Mouse (Mus musculus) liver, embryonic 15.5 days (tissue): ENCODE measurements around the gene Slc9a3. TPM values are rescaled to one million over a fixed set of nuclear protein-coding genes. Genes with fewer than 3 reads are reported as not detected.

ENCODE experiments used
- ATAC-seq: fragments of 200-750 bp; cut with Nextera tagmentation; 2 replicates; pipeline ENCODE4 v1.8.0; 2017; ENCODE audit warnings: moderate number of reproducible peaks, mild to moderate bottlenecking, moderate library complexity; ENCODE audit not compliant: insufficient read depth
- H3K27ac ChIP-seq: fragments of 300-500 bp; sonication (generic); replicated peaks from 2 replicates; pipeline ENCODE4 v1.5.1; 2015; ENCODE audit warnings: mild to moderate bottlenecking, inconsistent platforms
- H3K27me3 ChIP-seq: fragments of 300-500 bp; sonication (generic); 2 replicates; pipeline ENCODE4 v1.6.1; 2015; ENCODE audit warnings: mild to moderate bottlenecking, inconsistent platforms
- H3K36me3 ChIP-seq: fragments of 300-500 bp; sonication (generic); replicated peaks from 2 replicates; pipeline ENCODE4 v1.6.1; 2015; ENCODE audit warnings: moderate library complexity, mild to moderate bottlenecking, inconsistent platforms
- H3K4me1 ChIP-seq: fragments of 300-500 bp; sonication (generic); replicated peaks from 2 replicates; pipeline ENCODE4 v1.6.1; 2015; ENCODE audit warnings: inconsistent platforms
- H3K4me2 ChIP-seq: fragments of 300-500 bp; sonication (generic); 2 replicates; pipeline ENCODE4 v1.6.1; 2015; ENCODE audit warnings: moderate library complexity, mild to moderate bottlenecking, inconsistent platforms
- H3K4me3 ChIP-seq: fragments of 300-500 bp; sonication (generic); replicated peaks from 2 replicates; pipeline ENCODE4 v1.5.1; 2015; ENCODE audit warnings: mild to moderate bottlenecking, inconsistent platforms
- H3K9ac ChIP-seq: fragments of 300-500 bp; sonication (generic); 2 replicates; pipeline ENCODE4 v1.6.1; 2015; ENCODE audit warnings: moderate library complexity, mild to moderate bottlenecking, inconsistent platforms
- H3K9me3 ChIP-seq: fragments of 300-500 bp; sonication (generic); replicated peaks from 2 replicates; pipeline ENCODE4 v1.6.1; 2016; ENCODE audit warnings: inconsistent platforms
- WGBS: fragments of 180-500 bp; shearing (Covaris S2); methylation state at CpG from one replicate; pipeline ENCODE4 v1.1.7; 2015; ENCODE audit warnings: mixed read lengths; ENCODE audit not compliant: insufficient replicate concordance; 5-methylcytosine and 5-hydroxymethylcytosine counted together
- polyA plus RNA-seq: library from polyadenylated mRNA; unstranded; fragments of >200 nt; fragmentation: Nextera tagmentation; extraction: Ambion mirVana; gene quantifications from 2 replicates; pipeline ENCODE4 v1.2.1, GENCODE M21; 2015

Slc9a3 gene
- polyA plus RNA-seq, 1 experiment from 2014 or later = not detected

- no peak for ATAC-seq
- Histone ChIP-seq H3K27me3 (peaks cover 15% of the 10 kb centered on the region; the same call in 1 of the 2 replicates), H3K4me3 (peak overlapping the region; percentile 90), H3K36me3 (peaks cover 10% of the 10 kb centered on the region), H3K9ac (peak overlapping the region; percentile 75), H3K27ac (peak overlapping the region; percentile 86), H3K4me2 (peak overlapping the region; percentile 87), H3K9me3 (no peaks in the 10 kb centered on the region), H3K4me1 (peaks cover 24% of the 10 kb centered on the region)
- 10% methylated on average over 12 of the region's 12 CpGs for WGBS
These were observed 87.7 kb downstream of the Slc9a3 start for GRCm38 (mm10) chr13:74208986-74209345.

GRCm38 (mm10) chr13:74218441-74218840, 97.2 kb downstream of the Slc9a3 start:
- Histone ChIP-seq H3K4me1 (no peaks in the 10 kb centered on the region), H3K4me2 (no peak overlapping the region), H3K27ac (no peak overlapping the region), H3K36me3 (no peaks in the 10 kb centered on the region), H3K9ac (no peak overlapping the region), H3K4me3 (no peak overlapping the region), H3K27me3 (peaks cover 21% of the 10 kb centered on the region), H3K9me3 (no peaks in the 10 kb centered on the region)
- no peak for ATAC-seq
- 54% methylated on average over 3 of the region's 3 CpGs for WGBS

Other genes starting within 250 kb of the Slc9a3 start
- 16.0 and 17.6 TPM in 2 replicates for gene Trip13, start 183.7 kb upstream of the Slc9a3 start, polyA plus RNA-seq
- 12.3 and 12.4 TPM in 2 replicates for gene Brd9, start 183.6 kb upstream of the Slc9a3 start, polyA plus RNA-seq
- not detected in 2 replicates for gene Zdhhc11, start 157.6 kb upstream of the Slc9a3 start, polyA plus RNA-seq
- gene Tppp, start 112.0 kb upstream of the Slc9a3 start, polyA plus RNA-seq = 0.32 and 0.40 TPM in 2 replicates
- 6.8 and 7.2 TPM in 2 replicates for gene Cep72, start 59.2 kb upstream of the Slc9a3 start, polyA plus RNA-seq
- gene Exoc3, start 87.3 kb downstream of the Slc9a3 start, polyA plus RNA-seq = 23.7 and 24.0 TPM in 2 replicates
- 0.03 and 0.61 TPM in 2 replicates for gene Ahrr, start 170.9 kb downstream of the Slc9a3 start, polyA plus RNA-seq
- 65.9 and 69.8 TPM in 2 replicates for gene Pdcd6, start 196.1 kb downstream of the Slc9a3 start, polyA plus RNA-seq
- gene Sdha, start 228.8 kb downstream of the Slc9a3 start, polyA plus RNA-seq = 151 and 167 TPM in 2 replicates
- gene Ccdc127, start 228.9 kb downstream of the Slc9a3 start, polyA plus RNA-seq = 17.2 and 18.4 TPM in 2 replicates
- not detected in 2 replicates for gene Lrrc14b, start 242.5 kb downstream of the Slc9a3 start, polyA plus RNA-seq